Mouse (Mus musculus) cerebellum, adult 2 months (tissue): ENCODE data around the gene Med14.

Experiments
- CTCF ChIP-seq: fragments of 200-500 bp; IDR thresholded peaks from 2 replicates; pipeline ENCODE4 v1.5.1; 2011; ENCODE audit warnings: low read depth, mild to moderate bottlenecking, control low read depth, low read length, moderate library complexity, borderline replicate concordance; ENCODE audit not compliant: insufficient read depth
- POLR2A ChIP-seq: fragments of 200-500 bp; IDR thresholded peaks from 2 replicates; pipeline ENCODE4 v1.6.1; 2011; ENCODE audit warnings: low read length, control low read depth, borderline replicate concordance; ENCODE audit not compliant: insufficient read depth

GRCm38 (mm10) chrX:12766846-12767564 lies 5.1 kb upstream of the Med14 start:
- TF ChIP-seq POLR2A: no peak
- no peak for TF ChIP-seq CTCF
